Mouse (Mus musculus) heart, postnatal 0 days (tissue): ENCODE measurements around the gene Ramp1. TPM values are rescaled to one million over a fixed set of nuclear protein-coding genes. Genes with fewer than 3 reads are reported as not detected.

ENCODE experiments used
- ATAC-seq: fragments of 200-750 bp; cut with Nextera tagmentation; 2 replicates; pipeline ENCODE4 v1.8.0; 2017; ENCODE audit warnings: low read depth, moderate number of reproducible peaks, moderate library complexity; ENCODE audit not compliant: insufficient read depth
- DNase-seq: peaks from one replicate; pipeline ENCODE4 v3.0.0-alpha.2; 2016; ENCODE audit warnings: low spot score
- H3K27ac ChIP-seq: fragments of 300-500 bp; sonication (generic); 2 replicates; pipeline ENCODE4 v1.5.1; 2014; ENCODE audit warnings: low read depth, mild to moderate bottlenecking
- H3K27me3 ChIP-seq: fragments of 300-500 bp; sonication (generic); 2 replicates; pipeline ENCODE4 v1.6.1; 2014; ENCODE audit warnings: low read length, mixed read lengths; ENCODE audit not compliant: control insufficient read depth, insufficient read depth
- H3K36me3 ChIP-seq: fragments of 300-500 bp; sonication (generic); replicated peaks from 2 replicates; pipeline ENCODE4 v1.6.1; 2014; ENCODE audit warnings: low read length, mixed read lengths; ENCODE audit not compliant: control insufficient read depth, insufficient read depth
- H3K4me1 ChIP-seq: fragments of 300-500 bp; sonication (generic); 2 replicates; pipeline ENCODE4 v1.6.1; 2014; ENCODE audit warnings: antibody characterized with exemption; ENCODE audit not compliant: control insufficient read depth, insufficient read depth
- H3K4me2 ChIP-seq: fragments of 300-500 bp; sonication (generic); 2 replicates; pipeline ENCODE4 v1.6.1; 2014; ENCODE audit warnings: low read depth, mild to moderate bottlenecking, low read length, moderate library complexity
- H3K4me3 ChIP-seq: fragments of 300-500 bp; sonication (generic); 2 replicates; pipeline ENCODE4 v1.5.1; 2014; ENCODE audit warnings: low read depth, low read length
- H3K9ac ChIP-seq: fragments of 300-500 bp; sonication (generic); replicated peaks from 2 replicates; pipeline ENCODE4 v1.6.1; 2014; ENCODE audit warnings: low read depth, low read length, mixed read lengths
- H3K9me3 ChIP-seq: fragments of 300-500 bp; sonication (generic); replicated peaks from 2 replicates; pipeline ENCODE4 v1.6.1; 2016; ENCODE audit warnings: low read length; ENCODE audit not compliant: control insufficient read depth
- CTCF ChIP-seq: IDR thresholded peaks from 2 replicates; pipeline ENCODE4 v1.5.1; 2016; ENCODE audit warnings: antibody characterized with exemption, control low read depth, low read depth
- EP300 ChIP-seq: IDR thresholded peaks from 2 replicates; pipeline ENCODE4 v1.6.1; 2016; ENCODE audit warnings: antibody characterized with exemption, low read depth
- WGBS: fragments of 180-500 bp; shearing (Covaris S2); extraction: QIAGEN DNeasy Blood & Tissue Kit; methylation state at CpG from one replicate; pipeline ENCODE4 v1.1.7; 2014; 5-methylcytosine and 5-hydroxymethylcytosine counted together
- polyA plus RNA-seq: library from polyadenylated mRNA; unstranded; fragments of >200 nt; fragmentation: Nextera tagmentation; extraction: Ambion mirVana; gene quantifications from 2 replicates; pipeline ENCODE4 v1.2.1, GENCODE M21; 2015
- total RNA-seq: library from RNA; depleted of rRNA; stranded (reverse); fragments of >200 nt; gene quantifications from 2 replicates; pipeline ENCODE4 v1.2.3, GENCODE M21; 2014; ENCODE audit warnings: low replicate concordance

Ramp1 gene
- total and polyA plus RNA-seq, 2 experiments from 2014 or later, result 46.7 to 62.4 TPM

DNA sequence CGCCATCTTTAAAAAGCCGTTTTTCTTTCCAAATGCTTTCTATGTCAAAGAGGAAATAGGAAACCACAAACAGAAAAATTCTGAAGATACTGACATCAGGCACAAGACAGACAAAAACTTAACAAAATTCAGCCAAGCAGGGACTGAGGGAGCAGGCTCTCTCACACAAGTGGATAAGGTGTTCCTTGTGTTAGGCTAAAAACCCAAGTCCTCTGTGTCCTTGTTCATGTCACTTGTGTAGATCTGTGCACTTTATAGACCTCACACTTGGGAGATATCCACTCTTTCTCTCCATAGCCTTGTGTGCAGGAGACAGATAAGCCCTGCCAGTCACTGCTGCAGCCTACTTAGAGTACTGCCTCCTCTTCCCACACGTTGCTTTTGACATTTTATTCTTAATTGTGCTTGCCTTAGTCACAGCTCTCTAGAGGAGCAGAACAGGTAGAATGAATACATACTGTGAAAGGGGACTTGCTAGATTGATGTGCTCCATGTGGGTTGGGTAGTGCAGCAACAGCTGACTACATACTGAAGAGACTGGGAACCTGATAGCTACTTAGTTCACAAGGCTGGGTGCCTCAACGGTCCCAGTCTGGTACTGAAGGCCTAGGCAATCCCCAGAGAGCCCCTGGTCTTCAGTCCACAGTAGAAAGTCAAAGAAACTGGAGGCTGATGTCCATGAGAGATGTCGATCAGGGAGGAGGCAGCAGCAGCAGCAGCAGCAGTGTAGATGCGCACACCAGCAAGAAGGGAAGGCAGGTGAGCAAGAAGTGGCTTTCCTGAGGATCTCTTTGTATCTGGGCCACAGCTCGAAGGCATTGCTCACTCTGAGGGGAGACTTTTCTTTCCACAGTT is 8.4 kb downstream of the Ramp1 start:
- H3K4me1 ChIP-seq, result no peaks in the 10 kb centered on the region
- H3K27me3 ChIP-seq, result no peaks in the 10 kb centered on the region
- DNase-seq (no peak), ATAC-seq (no peak)
- no peak overlapping the region for H3K9ac ChIP-seq
- H3K9me3 ChIP-seq, result 0 out of 2 replicates have a peak, but pooled peaks cover 4% of the 10 kb centered on the region
- peak overlapping the region; percentile 47; the same call in 1 of the 2 replicates for H3K27ac ChIP-seq
- H3K36me3 ChIP-seq, result no peaks in the 10 kb centered on the region
- TF ChIP-seq EP300 (no peak), CTCF (no peak)
- WGBS, result 79% methylated on average over 7 of the region's 7 CpGs
- no peak overlapping the region for H3K4me3 ChIP-seq
- no peak overlapping the region for H3K4me2 ChIP-seq

GRCm38 (mm10) chr1:91188851-91189460 is 9.3 kb downstream of the Ramp1 start:
- ATAC-seq, result no peak
- 0 out of 2 replicates have a peak, but pooled peaks cover 4% of the 10 kb centered on the region for H3K9me3 ChIP-seq
- no peaks in the 10 kb centered on the region for H3K27me3 ChIP-seq
- no peaks in the 10 kb centered on the region for H3K36me3 ChIP-seq
- TF ChIP-seq CTCF (no peak), EP300 (no peak)
- 87% methylated on average over 10 of the region's 10 CpGs for WGBS
- H3K4me2 ChIP-seq, result no peak overlapping the region
- DNase-seq, result no peak
- H3K27ac ChIP-seq, result no peak overlapping the region
- H3K4me3 ChIP-seq, result no peak overlapping the region
- no peaks in the 10 kb centered on the region for H3K4me1 ChIP-seq
- no peak overlapping the region for H3K9ac ChIP-seq

DNA sequence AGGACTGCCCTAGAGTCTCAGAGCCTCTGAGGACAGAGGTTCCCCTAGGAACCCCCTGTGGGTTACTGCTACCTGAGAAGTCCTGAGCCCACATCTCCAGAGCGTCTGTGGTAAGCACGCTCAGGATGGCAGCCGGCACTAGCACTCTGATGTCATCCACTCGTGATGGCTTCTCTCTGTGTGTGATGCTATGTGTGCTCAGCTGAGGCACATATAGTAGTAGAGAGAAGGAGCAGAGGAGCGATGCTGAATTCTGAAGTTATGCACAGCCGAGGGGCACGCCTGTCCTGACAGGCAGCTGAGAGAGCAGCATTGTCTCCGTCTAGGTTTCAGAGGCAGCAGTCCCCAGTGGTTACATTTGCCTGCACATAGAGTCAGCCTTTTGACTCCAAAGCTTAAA is 12.6 kb downstream of the Ramp1 start:
- Histone ChIP-seq H3K4me1 (no peaks in the 10 kb centered on the region), H3K9me3 (no peaks in the 10 kb centered on the region), H3K9ac (no peak overlapping the region), H3K27ac (no peak overlapping the region; the same call in 1 of the 2 replicates), H3K4me2 (no peak overlapping the region), H3K27me3 (no peaks in the 10 kb centered on the region), H3K4me3 (no peak overlapping the region), H3K36me3 (no peaks in the 10 kb centered on the region)
- DNase-seq, result no peak
- WGBS, result 66% methylated on average over 8 of the region's 8 CpGs
- ATAC-seq, result no peak
- no peak for TF ChIP-seq EP300
- no peak for TF ChIP-seq CTCF

GRCm38 (mm10) chr1:91193242-91193641 is 13.6 kb downstream of the Ramp1 start:
- Histone ChIP-seq H3K27ac (peak overlapping the region; percentile 15; the same call in 1 of the 2 replicates), H3K4me2 (no peak overlapping the region), H3K9ac (no peak overlapping the region), H3K4me1 (no peaks in the 10 kb centered on the region), H3K9me3 (no peaks in the 10 kb centered on the region), H3K36me3 (no peaks in the 10 kb centered on the region; the same call in 1 of the 2 replicates), H3K27me3 (no peaks in the 10 kb centered on the region), H3K4me3 (no peak overlapping the region)
- TF ChIP-seq CTCF (no peak), EP300 (no peak)
- no peak for DNase-seq
- WGBS, result 85% methylated on average over 4 of the region's 4 CpGs
- no peak for ATAC-seq

- Histone ChIP-seq H3K4me2 (no peak overlapping the region), H3K4me1 (no peaks in the 10 kb centered on the region), H3K27me3 (no peaks in the 10 kb centered on the region), H3K36me3 (no peaks in the 10 kb centered on the region; the same call in none of the 2 replicates), H3K9me3 (no peaks in the 10 kb centered on the region), H3K27ac (peak overlapping the region; percentile 15; the same call in 1 of the 2 replicates), H3K4me3 (no peak overlapping the region), H3K9ac (no peak overlapping the region)
- DNase-seq (no peak), ATAC-seq (no peak)
- WGBS, result 91% methylated on average over 4 of the region's 4 CpGs
- no peak for TF ChIP-seq CTCF
- TF ChIP-seq EP300, result no peak
These were observed 14.1 kb downstream of the Ramp1 start for GRCm38 (mm10) chr1:91193680-91194079.
